Mouse (Mus musculus) ES-E14 (cell line): ENCODE measurements at regions not wholly inside any gene's neighbourhood (a gene's known extent, or its start where the extent isn't known, plus 50 kb on each side); places are given as distances from the start of the nearest gene placed in this dataset.

Experiments
- CHD2 ChIP-seq: IDR thresholded peaks from 2 replicates; pipeline ENCODE4 v1.6.1; 2014; ENCODE audit warnings: mild to moderate bottlenecking, low read depth, low read length, inconsistent platforms
- HCFC1 ChIP-seq: IDR thresholded peaks from 2 replicates; pipeline ENCODE4 v1.6.1; 2012; ENCODE audit warnings: low read length, inconsistent platforms, borderline replicate concordance; ENCODE audit not compliant: insufficient read depth

GRCm38 (mm10) chr3:131000252-131000651 is 110.0 kb upstream of the Lef1 start:
- TF ChIP-seq CHD2 = no peak
- no peak for TF ChIP-seq HCFC1
